Mouse (Mus musculus): ENCODE results near the gene Zbtb12.

DNA sequence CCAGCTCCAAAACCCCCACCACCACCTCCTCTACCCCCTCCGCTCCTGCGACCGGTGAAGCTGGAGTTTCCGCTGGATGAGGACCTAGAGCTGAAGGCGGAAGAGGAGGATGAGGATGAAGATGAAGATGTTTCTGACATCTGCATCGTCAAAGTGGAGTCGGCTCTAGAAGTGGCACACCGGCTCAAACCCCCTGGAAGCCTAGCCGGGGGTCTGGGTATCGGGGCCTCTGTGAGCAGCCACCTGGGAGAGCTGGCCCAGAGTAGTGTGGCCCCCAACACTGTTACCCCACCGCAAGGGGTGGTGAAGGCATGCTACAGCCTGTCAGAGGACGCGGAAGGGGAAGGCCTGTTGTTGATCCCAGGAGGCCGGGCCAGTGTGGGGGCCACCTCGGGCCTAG, 16.4 kb downstream of the Zbtb12 start:
- TF ChIP-seq CTCF (IDR thresholded peaks at IDR 0.05; ENCODE audit: low read depth) (no peak), EP300 (IDR thresholded peaks at IDR 0.05; ENCODE audit: low read depth) (no peak)

All from liver, embryonic 14.5 days (tissue).